Mouse (Mus musculus): ENCODE results near the gene Dlg2. TPM values are rescaled to one million over a fixed set of nuclear protein-coding genes. Genes with fewer than 3 reads are reported as not detected.

Dlg2 gene
- polyA plus RNA-seq, 1 experiment from 2014 or later: 7.2 TPM

DNA sequence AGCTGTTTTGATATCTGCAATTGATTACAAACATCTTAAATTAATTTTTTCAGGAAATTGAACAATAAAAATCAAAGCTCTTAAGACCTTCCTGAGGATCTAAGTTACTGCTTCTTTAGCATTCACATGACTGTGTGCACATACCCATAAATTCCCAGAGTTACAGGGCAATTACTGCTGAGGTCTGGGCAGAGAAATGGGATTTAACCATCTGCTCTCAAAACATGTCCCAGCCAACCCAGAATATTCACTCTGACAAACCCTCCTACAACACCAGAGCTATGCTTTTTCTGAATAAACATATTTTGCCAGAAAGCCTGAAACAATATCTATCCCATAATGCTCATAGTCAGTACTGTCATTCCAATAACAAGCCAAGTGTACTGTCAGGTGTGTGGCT, 1788.5 kb downstream of the Dlg2 start:
- Histone ChIP-seq H3K4me3 (replicated peaks) (no peak overlapping the region), H3K9me3 (replicated peaks) (no peaks in the 10 kb centered on the region), H3K4me2 (replicated peaks) (no peak overlapping the region), H3K27ac (replicated peaks) (no peak overlapping the region), H3K9ac (no peak overlapping the region), H3K27me3 (no peaks in the 10 kb centered on the region), H3K4me1 (no peaks in the 10 kb centered on the region), H3K36me3 (no peaks in the 10 kb centered on the region)
- ATAC-seq (ENCODE audit: insufficient number of reproducible peaks, low FRiP score, low TSS enrichment, low read depth): no peak

DNA sequence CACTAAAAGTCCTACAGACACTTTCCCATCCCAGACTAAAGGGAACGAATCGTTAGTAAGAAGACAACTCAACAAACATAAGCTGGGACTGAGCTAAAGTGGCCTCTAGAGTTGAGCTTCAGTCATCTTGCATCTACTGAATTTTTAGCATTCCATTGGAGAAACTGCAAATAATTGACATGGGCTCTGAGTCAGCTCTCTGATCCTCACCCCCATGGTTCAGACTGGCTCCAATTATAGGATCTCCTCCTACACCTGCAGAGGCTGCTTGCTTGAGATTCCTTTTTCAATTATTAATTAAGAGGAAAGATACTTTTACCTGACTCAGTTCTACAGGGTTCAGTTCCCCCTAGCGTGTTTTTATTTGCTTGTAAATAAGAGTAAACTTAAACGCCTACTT, 1798.9 kb downstream of the Dlg2 start:
- no peak overlapping the region for H3K4me3 ChIP-seq (replicated peaks)
- no peaks in the 10 kb centered on the region for H3K4me1 ChIP-seq
- no peaks in the 10 kb centered on the region for H3K36me3 ChIP-seq
- no peak for ATAC-seq (ENCODE audit: insufficient number of reproducible peaks, low FRiP score, low TSS enrichment, low read depth)
- H3K9ac ChIP-seq: no peak overlapping the region
- 67% methylated on average over 4 of the region's 4 CpGs for WGBS
- no peak overlapping the region for H3K27ac ChIP-seq (replicated peaks)
- H3K9me3 ChIP-seq (replicated peaks): no peaks in the 10 kb centered on the region
- no peak overlapping the region for H3K4me2 ChIP-seq (replicated peaks)
- H3K27me3 ChIP-seq: no peaks in the 10 kb centered on the region

DNA sequence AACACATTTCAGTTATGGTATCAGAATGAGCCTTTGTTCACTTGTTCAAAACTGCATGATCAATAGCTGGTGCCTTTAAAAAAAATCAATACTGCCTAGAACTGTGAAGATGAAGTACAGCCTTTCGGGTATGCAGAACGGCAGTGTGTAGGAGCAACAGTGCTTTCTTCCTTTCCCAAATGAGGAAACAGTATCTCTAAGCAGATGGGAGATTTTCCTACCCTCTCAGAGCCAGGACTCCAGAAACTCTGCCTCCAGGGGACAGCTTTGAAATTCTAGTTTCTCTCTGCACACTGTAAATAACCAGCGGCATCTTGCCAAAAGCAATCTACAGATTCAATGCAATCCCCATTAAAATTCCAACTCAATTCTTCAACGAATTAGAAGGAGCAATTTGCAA, 1801.2 kb downstream of the Dlg2 start:
- H3K4me1 ChIP-seq: peaks cover 12% of the 10 kb centered on the region
- 22% methylated on average over 4 of the region's 4 CpGs for WGBS
- no peak overlapping the region for H3K4me3 ChIP-seq (replicated peaks)
- ATAC-seq (ENCODE audit: insufficient number of reproducible peaks, low FRiP score, low TSS enrichment, low read depth): no peak
- no peaks in the 10 kb centered on the region for H3K36me3 ChIP-seq
- H3K27me3 ChIP-seq: no peaks in the 10 kb centered on the region
- H3K9me3 ChIP-seq (replicated peaks): no peaks in the 10 kb centered on the region
- no peak overlapping the region for H3K9ac ChIP-seq
- no peak overlapping the region for H3K27ac ChIP-seq (replicated peaks)
- H3K4me2 ChIP-seq (replicated peaks): no peak overlapping the region

DNA sequence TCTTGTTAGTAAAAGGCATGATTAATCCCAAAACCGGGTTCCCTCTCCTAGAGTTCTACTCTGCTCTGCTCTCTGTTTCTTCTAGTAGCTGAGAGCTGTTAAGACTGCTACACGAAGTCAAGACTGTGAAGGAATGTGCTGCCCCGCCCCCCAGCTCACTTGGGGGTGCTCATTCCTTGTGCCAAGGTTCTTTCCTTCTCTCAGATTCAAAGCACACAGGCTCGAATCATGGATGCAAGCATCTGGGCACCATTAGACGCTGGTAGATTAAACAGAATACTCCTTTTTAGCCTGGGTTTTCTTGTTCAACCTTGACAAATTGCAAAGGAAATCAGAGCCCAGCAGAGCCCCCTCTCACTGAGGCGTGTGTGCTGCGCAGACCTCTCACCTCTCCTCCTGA, 1804.5 kb downstream of the Dlg2 start:
- no peaks in the 10 kb centered on the region for H3K9me3 ChIP-seq (replicated peaks)
- no peaks in the 10 kb centered on the region for H3K36me3 ChIP-seq
- H3K27ac ChIP-seq (replicated peaks): peak overlapping the region; percentile 34; the same call in 1 of the 2 replicates
- 10% methylated on average over 7 of the region's 7 CpGs for WGBS
- H3K27me3 ChIP-seq: no peaks in the 10 kb centered on the region
- H3K9ac ChIP-seq: no peak overlapping the region
- H3K4me3 ChIP-seq (replicated peaks): no peak overlapping the region
- H3K4me2 ChIP-seq (replicated peaks): peak overlapping the region; percentile 21; the same call in 1 of the 2 replicates
- H3K4me1 ChIP-seq: peaks cover 14% of the 10 kb centered on the region
- ATAC-seq (ENCODE audit: insufficient number of reproducible peaks, low FRiP score, low TSS enrichment, low read depth): no peak

DNA sequence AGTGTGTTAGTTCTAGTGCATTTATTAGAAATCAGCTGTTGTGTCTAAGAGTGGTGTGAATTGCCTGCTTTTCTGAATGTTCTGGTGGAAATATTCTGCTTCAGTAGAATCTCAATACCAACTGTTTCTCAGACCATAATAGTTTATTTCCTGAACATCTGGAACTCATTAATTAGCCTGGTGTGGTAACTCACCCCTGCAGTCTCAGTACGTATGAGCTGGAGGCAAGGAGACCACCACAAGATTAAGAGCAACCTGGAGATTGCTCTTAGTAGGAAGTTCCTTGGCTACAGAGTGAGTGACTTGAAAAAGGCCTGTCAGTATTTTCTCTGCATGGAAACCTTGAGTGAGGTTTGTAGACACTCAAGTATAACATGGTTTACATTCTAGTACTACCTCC, 1810.6 kb downstream of the Dlg2 start:
- Histone ChIP-seq H3K4me2 (replicated peaks) (no peak overlapping the region), H3K9ac (no peak overlapping the region), H3K27ac (replicated peaks) (no peak overlapping the region), H3K9me3 (replicated peaks) (no peaks in the 10 kb centered on the region), H3K4me3 (replicated peaks) (no peak overlapping the region), H3K36me3 (no peaks in the 10 kb centered on the region), H3K4me1 (peaks cover 7% of the 10 kb centered on the region; the same call in 1 of the 2 replicates), H3K27me3 (no peaks in the 10 kb centered on the region)
- ATAC-seq (ENCODE audit: insufficient number of reproducible peaks, low FRiP score, low TSS enrichment, low read depth): no peak
- WGBS: 33% methylated on average over 1 of the region's 1 CpGs

DNA sequence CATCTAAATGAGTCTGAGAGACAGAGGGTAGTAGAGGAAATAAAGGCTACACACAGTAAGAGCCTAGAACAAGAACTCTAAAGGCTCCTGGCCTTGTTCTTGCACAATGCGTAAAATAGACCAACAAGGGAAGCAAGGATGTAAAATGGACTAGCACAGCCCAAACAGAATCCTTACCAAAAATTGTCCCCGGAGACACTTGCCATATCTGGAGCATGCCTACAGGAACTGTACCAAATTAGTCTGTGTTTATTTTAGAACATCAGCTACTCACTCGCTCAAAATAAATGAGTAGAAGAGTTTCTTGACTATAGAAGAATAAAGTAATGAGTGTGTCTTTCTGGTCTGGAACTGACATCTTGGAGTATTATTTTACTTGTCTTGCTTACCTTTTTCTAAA, 1812.3 kb downstream of the Dlg2 start:
- Histone ChIP-seq H3K27ac (replicated peaks) (no peak overlapping the region), H3K9ac (no peak overlapping the region), H3K9me3 (replicated peaks) (no peaks in the 10 kb centered on the region), H3K27me3 (no peaks in the 10 kb centered on the region), H3K4me3 (replicated peaks) (no peak overlapping the region), H3K36me3 (no peaks in the 10 kb centered on the region), H3K4me1 (no peaks in the 10 kb centered on the region), H3K4me2 (replicated peaks) (no peak overlapping the region)
- 82% methylated on average over 3 of the region's 3 CpGs for WGBS
- no peak for ATAC-seq (ENCODE audit: insufficient number of reproducible peaks, low FRiP score, low TSS enrichment, low read depth)

DNA sequence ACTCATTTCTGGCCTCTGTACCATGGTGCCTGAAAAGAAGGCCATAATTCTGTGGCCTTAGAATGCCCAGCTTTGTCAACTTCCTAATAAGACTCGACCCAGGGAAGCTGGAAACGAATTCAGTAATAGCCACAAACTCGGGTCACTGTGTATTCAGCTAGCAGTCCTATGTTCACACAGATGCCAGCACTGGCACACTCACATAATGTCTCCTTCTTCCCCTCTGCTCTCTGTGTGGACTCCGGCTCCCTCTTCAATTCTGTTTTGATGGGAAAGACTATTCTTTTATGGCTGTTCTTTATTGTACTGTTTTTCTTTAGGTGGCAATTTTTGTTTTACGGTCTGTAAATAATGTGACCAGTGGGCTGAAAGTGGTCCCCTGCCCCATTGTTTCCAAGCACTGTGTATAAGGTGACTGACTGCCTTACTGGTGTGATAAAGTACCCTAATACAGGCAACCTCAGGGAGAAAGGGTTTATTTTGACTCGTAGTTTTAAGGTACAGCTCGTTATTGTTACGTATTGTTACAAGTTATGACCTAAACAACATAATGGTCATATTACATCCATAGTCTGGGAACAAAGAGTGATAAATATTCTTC, 1816.5 kb downstream of the Dlg2 start:
- 84% methylated on average over 8 of the region's 8 CpGs for WGBS
- H3K4me2 ChIP-seq (replicated peaks): no peak overlapping the region
- H3K9ac ChIP-seq: no peak overlapping the region
- H3K9me3 ChIP-seq (replicated peaks): no peaks in the 10 kb centered on the region
- no peaks in the 10 kb centered on the region for H3K4me1 ChIP-seq
- H3K27ac ChIP-seq (replicated peaks): no peak overlapping the region
- H3K27me3 ChIP-seq: no peaks in the 10 kb centered on the region
- H3K4me3 ChIP-seq (replicated peaks): no peak overlapping the region
- H3K36me3 ChIP-seq: no peaks in the 10 kb centered on the region
- ATAC-seq (ENCODE audit: insufficient number of reproducible peaks, low FRiP score, low TSS enrichment, low read depth): no peak

DNA sequence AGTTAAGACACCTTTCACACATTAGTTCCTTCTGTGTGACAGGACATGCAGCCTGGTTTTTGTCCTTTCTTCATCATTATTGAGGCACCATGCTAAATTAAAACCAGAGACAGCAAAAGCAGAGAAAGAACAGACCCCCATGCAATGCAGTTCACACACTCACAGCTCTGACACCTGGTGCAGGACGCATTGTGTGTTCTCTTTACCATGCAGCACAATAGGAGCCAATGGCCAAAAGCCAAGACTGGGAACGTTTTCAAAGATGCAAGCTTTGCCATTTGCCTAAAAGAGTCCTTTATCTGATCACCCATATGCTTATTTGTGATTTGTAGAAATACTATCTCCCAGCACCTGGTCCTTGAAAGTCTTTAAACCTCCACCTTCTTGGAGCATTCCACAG, 1824.6 kb downstream of the Dlg2 start:
- no peak for ATAC-seq (ENCODE audit: insufficient number of reproducible peaks, low FRiP score, low TSS enrichment, low read depth)
- Histone ChIP-seq H3K9ac (no peak overlapping the region), H3K4me1 (no peaks in the 10 kb centered on the region), H3K27me3 (no peaks in the 10 kb centered on the region), H3K27ac (replicated peaks) (no peak overlapping the region), H3K9me3 (replicated peaks) (no peaks in the 10 kb centered on the region), H3K4me3 (replicated peaks) (no peak overlapping the region), H3K4me2 (replicated peaks) (no peak overlapping the region), H3K36me3 (no peaks in the 10 kb centered on the region)
- 24% methylated on average over 2 of the region's 2 CpGs for WGBS

DNA sequence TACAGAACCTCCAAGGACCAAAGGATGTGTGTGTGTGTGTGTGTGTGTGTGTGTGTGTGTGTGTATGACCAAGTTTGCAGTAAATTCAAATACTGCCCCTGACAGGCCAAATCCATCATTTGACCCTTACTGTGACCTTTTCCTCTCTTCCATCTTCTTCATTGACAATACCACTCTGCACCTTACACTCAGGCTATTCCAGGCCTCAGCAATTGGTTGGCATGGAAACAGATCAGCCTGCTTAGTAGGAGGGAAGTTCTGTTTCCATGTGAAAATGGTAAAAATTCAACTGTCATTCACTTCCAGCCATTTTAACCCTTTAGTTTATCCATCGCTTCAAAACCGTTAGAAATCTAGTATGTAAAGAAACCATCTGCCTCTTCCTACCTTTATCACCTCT, 1831.2 kb downstream of the Dlg2 start:
- 89% methylated on average over 2 of the region's 2 CpGs for WGBS
- no peak overlapping the region for H3K4me3 ChIP-seq (replicated peaks)
- no peak overlapping the region for H3K9ac ChIP-seq
- H3K27me3 ChIP-seq: no peaks in the 10 kb centered on the region
- no peak for ATAC-seq (ENCODE audit: insufficient number of reproducible peaks, low FRiP score, low TSS enrichment, low read depth)
- no peak overlapping the region for H3K27ac ChIP-seq (replicated peaks)
- H3K4me2 ChIP-seq (replicated peaks): no peak overlapping the region
- H3K36me3 ChIP-seq: no peaks in the 10 kb centered on the region
- H3K4me1 ChIP-seq: no peaks in the 10 kb centered on the region
- no peaks in the 10 kb centered on the region for H3K9me3 ChIP-seq (replicated peaks)

DNA sequence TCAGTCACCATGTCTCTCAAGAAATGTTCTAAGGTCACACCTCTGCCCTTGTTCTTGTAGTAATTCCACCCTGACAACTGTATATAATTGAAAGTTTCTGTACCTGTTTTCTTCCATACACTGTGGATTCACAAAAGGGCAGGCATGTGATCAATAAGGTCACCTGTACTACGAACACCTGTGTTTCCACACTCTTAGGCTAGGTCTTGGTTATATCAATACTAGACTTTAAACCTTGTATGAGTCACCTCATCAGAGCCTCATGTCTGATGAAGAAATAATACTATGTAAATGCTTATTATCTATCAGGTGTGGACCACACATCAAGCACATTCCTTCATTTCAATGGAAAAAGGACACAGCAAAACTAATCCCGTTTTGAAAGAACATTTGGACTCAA, 1831.7 kb downstream of the Dlg2 start:
- WGBS: 81% methylated on average over 2 of the region's 2 CpGs
- no peaks in the 10 kb centered on the region for H3K36me3 ChIP-seq
- no peaks in the 10 kb centered on the region for H3K4me1 ChIP-seq

DNA sequence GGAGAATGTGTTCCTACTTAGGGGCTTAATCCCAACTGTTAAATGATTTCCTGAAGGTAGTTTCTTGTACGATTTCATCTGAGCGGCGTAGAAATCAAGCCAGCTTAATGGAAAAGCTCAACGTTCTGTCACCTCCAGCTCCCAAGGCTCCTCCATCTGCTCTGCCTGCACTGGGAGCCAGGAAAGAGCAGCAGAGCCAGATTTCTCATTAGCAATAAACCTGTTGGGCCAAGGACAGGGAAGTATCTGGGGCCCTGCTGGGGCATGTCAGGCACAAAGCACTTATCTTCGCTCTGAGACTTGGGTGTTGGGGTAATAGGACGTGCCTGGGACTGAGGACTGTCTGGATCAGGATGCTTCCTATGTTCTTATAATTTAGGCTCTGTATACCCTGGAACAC, 1839.9 kb downstream of the Dlg2 start:
- H3K27ac ChIP-seq (replicated peaks): 0 out of 2 replicates have a peak overlapping the region, but pooled peaks have one; percentile 18
- H3K4me3 ChIP-seq (replicated peaks): no peak overlapping the region
- H3K9ac ChIP-seq: no peak overlapping the region
- no peak overlapping the region for H3K4me2 ChIP-seq (replicated peaks)
- no peaks in the 10 kb centered on the region for H3K9me3 ChIP-seq (replicated peaks)
- H3K27me3 ChIP-seq: no peaks in the 10 kb centered on the region
- no peak for ATAC-seq (ENCODE audit: insufficient number of reproducible peaks, low FRiP score, low TSS enrichment, low read depth)
- H3K36me3 ChIP-seq: no peaks in the 10 kb centered on the region
- WGBS: 58% methylated on average over 6 of the region's 6 CpGs
- peaks cover 8% of the 10 kb centered on the region; the same call in 1 of the 2 replicates for H3K4me1 ChIP-seq

More for the DNA sequence above, 1831.7 kb downstream of the Dlg2 start:
- no peak overlapping the region for H3K4me2 ChIP-seq (replicated peaks)
- ATAC-seq (ENCODE audit: insufficient number of reproducible peaks, low FRiP score, low TSS enrichment, low read depth): no peak
- H3K4me3 ChIP-seq (replicated peaks): no peak overlapping the region
- H3K27me3 ChIP-seq: no peaks in the 10 kb centered on the region
- H3K9ac ChIP-seq: no peak overlapping the region
- H3K27ac ChIP-seq (replicated peaks): no peak overlapping the region
- H3K9me3 ChIP-seq (replicated peaks): no peaks in the 10 kb centered on the region

DNA sequence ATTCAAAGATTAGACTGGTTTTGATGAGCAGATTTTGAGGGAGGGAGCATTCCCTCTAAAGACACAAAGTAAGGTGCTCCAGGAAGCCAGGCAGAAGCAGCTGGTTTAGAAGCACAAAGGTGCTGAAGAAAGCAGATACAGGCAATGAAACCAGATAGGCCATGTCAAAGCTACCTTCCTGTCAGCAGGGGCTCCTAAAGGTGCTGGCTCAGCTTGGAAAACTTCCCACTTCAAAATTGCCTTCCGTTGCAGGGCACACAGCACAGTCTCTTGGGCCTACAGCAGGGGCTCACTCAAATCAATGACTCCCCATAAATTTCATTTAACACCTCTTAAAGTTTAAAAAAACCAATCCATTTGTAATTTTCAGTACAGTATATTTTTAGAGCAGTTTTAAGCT, 1843.0 kb downstream of the Dlg2 start:
- no peaks in the 10 kb centered on the region for H3K27me3 ChIP-seq

More for the DNA sequence above, 1843.0 kb downstream of the Dlg2 start:
- Histone ChIP-seq H3K9me3 (replicated peaks) (no peaks in the 10 kb centered on the region), H3K36me3 (no peaks in the 10 kb centered on the region), H3K4me3 (replicated peaks) (no peak overlapping the region), H3K4me2 (replicated peaks) (no peak overlapping the region), H3K4me1 (peaks cover 8% of the 10 kb centered on the region; the same call in 1 of the 2 replicates), H3K9ac (no peak overlapping the region), H3K27ac (replicated peaks) (no peak overlapping the region)
- ATAC-seq (ENCODE audit: insufficient number of reproducible peaks, low FRiP score, low TSS enrichment, low read depth): no peak
- WGBS: 74% methylated on average over 1 of the region's 1 CpGs
